9 mouse cellular contexts compared by ENCODE assay signal in genomic region chr8:122517541-122518190, GRCm38 (mm10). TPM values are rescaled to one million over a fixed set of nuclear protein-coding genes. Genes with fewer than 3 reads are reported as not detected.
DNase-seq lines count a peak whose midpoint lies in the region; ATAC-seq and TF ChIP-seq lines count a peak whose summit lies in the region.
"Had no signal": no experiment of that assay in that cellular context is flagged by ENCODE, and none has a peak within 500 bp of the region (broad histone marks: within the 10 kb centered on the region; RNA-seq: fewer than 3 reads in every experiment).

No protein-coding gene starts in this region.

- H3K27ac ChIP-seq in hindbrain, embryonic 11.5 days (ENCODE audit: low read depth, low read length) = peak overlapping the region; percentile 55
- H3K27ac ChIP-seq in hindbrain, embryonic 14.5 days = no peak overlapping the region
- peak overlapping the region; percentile 84 for H3K27ac ChIP-seq in heart, embryonic 15.5 days
- H3K27ac ChIP-seq in midbrain, postnatal 0 days (ENCODE audit: low read depth, low read length) = peak overlapping the region; percentile 26; the same call in 1 of the 2 replicates

- H3K4me3 ChIP-seq in hindbrain, embryonic 11.5 days (ENCODE audit: low read depth, low read length) = no peak overlapping the region
- H3K4me3 ChIP-seq in hindbrain, embryonic 14.5 days (replicated peaks; ENCODE audit: low read length) = no peak overlapping the region
- H3K4me3 ChIP-seq in heart, embryonic 15.5 days = no peak overlapping the region
- no peak overlapping the region for H3K4me3 ChIP-seq in midbrain, postnatal 0 days (ENCODE audit: low read depth, low read length)

- no peak for ATAC-seq in hindbrain, embryonic 11.5 days (ENCODE audit: low FRiP score)
- ATAC-seq in hindbrain, embryonic 14.5 days (ENCODE audit: low FRiP score) = no peak
- ATAC-seq in heart, embryonic 15.5 days (replicated peaks; ENCODE audit: insufficient number of reproducible peaks, insufficient read depth, low FRiP score, low read depth) = peak; percentile 76
- no peak for ATAC-seq in midbrain, postnatal 0 days (ENCODE audit: low FRiP score)
- no peak for ATAC-seq in cerebellum, adult (ENCODE audit: insufficient number of reproducible peaks, low FRiP score, low TSS enrichment)
- ATAC-seq in CD4-positive, CD25-positive, alpha-beta regulatory T cell, adult 4 months = no peak

- H3K4me1 ChIP-seq in hindbrain, embryonic 11.5 days (replicated peaks; ENCODE audit: control insufficient read depth, insufficient read depth, low read length) = 0 out of 2 replicates have a peak, but pooled peaks cover 4% of the 10 kb centered on the region
- peaks cover 10% of the 10 kb centered on the region; the same call in 1 of the 2 replicates for H3K4me1 ChIP-seq in hindbrain, embryonic 14.5 days (replicated peaks; ENCODE audit: control insufficient read depth, insufficient read depth, low read length)
- H3K4me1 ChIP-seq in heart, embryonic 15.5 days (replicated peaks) = peaks cover 55% of the 10 kb centered on the region
- H3K4me1 ChIP-seq in midbrain, postnatal 0 days (ENCODE audit: insufficient read depth, low read length) = no peaks in the 10 kb centered on the region; the same call in 1 of the 2 replicates

- no peaks in the 10 kb centered on the region for H3K9me3 ChIP-seq in hindbrain, embryonic 11.5 days (ENCODE audit: control insufficient read depth, low read length)
- no peaks in the 10 kb centered on the region for H3K9me3 ChIP-seq in hindbrain, embryonic 14.5 days (ENCODE audit: control insufficient read depth, low read length)
- H3K9me3 ChIP-seq in heart, embryonic 15.5 days (replicated peaks) = no peaks in the 10 kb centered on the region
- no peaks in the 10 kb centered on the region for H3K9me3 ChIP-seq in midbrain, postnatal 0 days (ENCODE audit: low read length)

- TF ChIP-seq CTCF in midbrain, postnatal 0 days (IDR thresholded peaks at IDR 0.05) = no peak

- 26% methylated on average over 6 of the region's 6 CpGs for WGBS in hindbrain, embryonic 11.5 days
- WGBS in hindbrain, embryonic 14.5 days = 31% methylated on average over 6 of the region's 6 CpGs
- 29% methylated on average over 6 of the region's 6 CpGs for WGBS in heart, embryonic 15.5 days
- 48% methylated on average over 6 of the region's 6 CpGs for WGBS in midbrain, postnatal 0 days

- peak overlapping the region; percentile 33; the same call in 1 of the 2 replicates for H3K9ac ChIP-seq in hindbrain, embryonic 11.5 days (ENCODE audit: low read depth, low read length)
- H3K9ac ChIP-seq in hindbrain, embryonic 14.5 days = no peak overlapping the region
- H3K9ac ChIP-seq in heart, embryonic 15.5 days = 0 out of 2 replicates have a peak overlapping the region, but pooled peaks have one; percentile 32
- no peak overlapping the region for H3K9ac ChIP-seq in midbrain, postnatal 0 days (replicated peaks; ENCODE audit: low read length, poor library complexity, severe bottlenecking)

- peak; percentile 36 for DNase-seq in hindbrain, embryonic 11.5 days (ENCODE audit: low spot score)
- DNase-seq in hindbrain, embryonic 14.5 days (ENCODE audit: low spot score) = no peak
- DNase-seq in kidney, postnatal 4 days = peak; percentile 54 to 71
- DNase-seq in midbrain, postnatal 0 days (ENCODE audit: low spot score) = no peak
- DNase-seq in layer of hippocampus, adult 18-20 months (ENCODE audit: low spot score in 2 of 2) = no peak

- no peaks in the 10 kb centered on the region for H3K27me3 ChIP-seq in hindbrain, embryonic 11.5 days (ENCODE audit: control insufficient read depth, insufficient read depth, low read length)
- no peaks in the 10 kb centered on the region for H3K27me3 ChIP-seq in hindbrain, embryonic 14.5 days (ENCODE audit: control insufficient read depth, insufficient read depth, low read length)
- no peaks in the 10 kb centered on the region for H3K27me3 ChIP-seq in heart, embryonic 15.5 days
- H3K27me3 ChIP-seq in midbrain, postnatal 0 days (ENCODE audit: insufficient read depth, low read length) = no peaks in the 10 kb centered on the region

- no peaks in the 10 kb centered on the region for H3K36me3 ChIP-seq in hindbrain, embryonic 11.5 days (ENCODE audit: control insufficient read depth, insufficient read depth, low read length)
- no peaks in the 10 kb centered on the region for H3K36me3 ChIP-seq in hindbrain, embryonic 14.5 days (replicated peaks; ENCODE audit: control insufficient read depth, insufficient read depth)
- no peaks in the 10 kb centered on the region for H3K36me3 ChIP-seq in heart, embryonic 15.5 days
- H3K36me3 ChIP-seq in midbrain, postnatal 0 days (ENCODE audit: insufficient read depth, low read length) = no peaks in the 10 kb centered on the region

- H3K4me2 ChIP-seq in hindbrain, embryonic 11.5 days (replicated peaks; ENCODE audit: low read depth, low read length) = no peak overlapping the region
- H3K4me2 ChIP-seq in hindbrain, embryonic 14.5 days (replicated peaks) = no peak overlapping the region
- H3K4me2 ChIP-seq in heart, embryonic 15.5 days = peak overlapping the region; percentile 15; the same call in 1 of the 2 replicates
- H3K4me2 ChIP-seq in midbrain, postnatal 0 days (ENCODE audit: low read depth, low read length, poor library complexity, severe bottlenecking) = no peak overlapping the region

RNA-seq across cellular contexts. Expression of gene Piezo1, which starts 33.5 kb away (rescaled TPM):
- 5.2 and 5.3 TPM in 2 replicates for polyA plus RNA-seq in hindbrain, embryonic 11.5 days (2014; fragmentation: Nextera tagmentation; extraction: Ambion mirVana)
- 3.1 and 3.7 TPM in 2 replicates for polyA plus RNA-seq in hindbrain, embryonic 14.5 days (2014; fragmentation: Nextera tagmentation; extraction: Ambion mirVana)
- 11.5 and 13.9 TPM in 2 replicates for polyA plus RNA-seq in heart, embryonic 15.5 days (2015; fragmentation: Nextera tagmentation; extraction: Ambion mirVana)
- total RNA-seq in midbrain, postnatal 0 days (2014; rRNA removed) = 10.8 and 14.2 TPM in 2 replicates
- polyA plus RNA-seq in midbrain, postnatal 0 days (2015; fragmentation: Nextera tagmentation; extraction: Ambion mirVana) = 1.3 and 1.8 TPM in 2 replicates
- total RNA-seq in layer of hippocampus, adult 18-20 months (2021) = 1 to 10 TPM; 3.2 to 3.5 TPM
- polyA plus RNA-seq in CD4-positive, CD25-positive, alpha-beta regulatory T cell, adult 4 months (2017; shearing (Covaris generic)) = 10 to 100 TPM; 15.3 to 22.7 TPM

RNA-seq across cellular contexts. Expression of gene Ctu2, which starts 41.7 kb away (rescaled TPM):
- 65.6 and 67.5 TPM in 2 replicates for polyA plus RNA-seq in hindbrain, embryonic 11.5 days (2014; fragmentation: Nextera tagmentation; extraction: Ambion mirVana)
- polyA plus RNA-seq in hindbrain, embryonic 14.5 days (2014; fragmentation: Nextera tagmentation; extraction: Ambion mirVana) = 77.8 and 80.2 TPM in 2 replicates
- 23.0 and 25.6 TPM in 2 replicates for polyA plus RNA-seq in heart, embryonic 15.5 days (2015; fragmentation: Nextera tagmentation; extraction: Ambion mirVana)
- 37.7 and 52.6 TPM in 2 replicates for total RNA-seq in midbrain, postnatal 0 days (2014; rRNA removed)
- 95.0 and 99.5 TPM in 2 replicates for polyA plus RNA-seq in midbrain, postnatal 0 days (2015; fragmentation: Nextera tagmentation; extraction: Ambion mirVana)
- 10 to 100 TPM; 21.1 to 22.3 TPM for total RNA-seq in layer of hippocampus, adult 18-20 months (2021)
- 10 to 100 TPM; 11.5 to 16.9 TPM for polyA plus RNA-seq in CD4-positive, CD25-positive, alpha-beta regulatory T cell, adult 4 months (2017; shearing (Covaris generic))

RNA-seq across cellular contexts. Expression of gene Rnf166, which starts 41.8 kb away (rescaled TPM):
- 24.2 and 27.6 TPM in 2 replicates for polyA plus RNA-seq in hindbrain, embryonic 11.5 days (2014; fragmentation: Nextera tagmentation; extraction: Ambion mirVana)
- 31.6 and 32.6 TPM in 2 replicates for polyA plus RNA-seq in hindbrain, embryonic 14.5 days (2014; fragmentation: Nextera tagmentation; extraction: Ambion mirVana)
- polyA plus RNA-seq in heart, embryonic 15.5 days (2015; fragmentation: Nextera tagmentation; extraction: Ambion mirVana) = 37.0 and 44.4 TPM in 2 replicates
- total RNA-seq in midbrain, postnatal 0 days (2014; rRNA removed) = 26.4 and 40.8 TPM in 2 replicates
- polyA plus RNA-seq in midbrain, postnatal 0 days (2015; fragmentation: Nextera tagmentation; extraction: Ambion mirVana) = 25.1 and 26.5 TPM in 2 replicates
- 10 to 100 TPM; 40.3 to 45.5 TPM for total RNA-seq in layer of hippocampus, adult 18-20 months (2021)
- 10 to 100 TPM; 27.3 to 31.0 TPM for polyA plus RNA-seq in CD4-positive, CD25-positive, alpha-beta regulatory T cell, adult 4 months (2017; shearing (Covaris generic))

RNA-seq across cellular contexts. Expression of gene Cdt1, which starts 50.1 kb away (rescaled TPM):
- 19.8 and 21.3 TPM in 2 replicates for polyA plus RNA-seq in hindbrain, embryonic 11.5 days (2014; fragmentation: Nextera tagmentation; extraction: Ambion mirVana)
- 6.2 and 8.1 TPM in 2 replicates for polyA plus RNA-seq in hindbrain, embryonic 14.5 days (2014; fragmentation: Nextera tagmentation; extraction: Ambion mirVana)
- polyA plus RNA-seq in heart, embryonic 15.5 days (2015; fragmentation: Nextera tagmentation; extraction: Ambion mirVana) = 24.5 and 28.4 TPM in 2 replicates
- total RNA-seq in midbrain, postnatal 0 days (2014; rRNA removed) = 9.2 and 15.6 TPM in 2 replicates
- 6.4 TPM in 2 replicates for polyA plus RNA-seq in midbrain, postnatal 0 days (2015; fragmentation: Nextera tagmentation; extraction: Ambion mirVana)
- total RNA-seq in layer of hippocampus, adult 18-20 months (2021) = 1 to 10 TPM; 1.2 to 1.8 TPM
- polyA plus RNA-seq in CD4-positive, CD25-positive, alpha-beta regulatory T cell, adult 4 months (2017; shearing (Covaris generic)) = 10 to 100 TPM in 1 of 2 experiments, 1 to 10 TPM in 1; 8.2 to 12.6 TPM

RNA-seq across cellular contexts. Expression of gene Snai3, which starts 57.1 kb away (rescaled TPM):
- not detected in 2 replicates for polyA plus RNA-seq in hindbrain, embryonic 11.5 days (2014; fragmentation: Nextera tagmentation; extraction: Ambion mirVana)
- polyA plus RNA-seq in hindbrain, embryonic 14.5 days (2014; fragmentation: Nextera tagmentation; extraction: Ambion mirVana) = not detected in 2 replicates
- polyA plus RNA-seq in heart, embryonic 15.5 days (2015; fragmentation: Nextera tagmentation; extraction: Ambion mirVana) = 2.0 and 2.5 TPM in 2 replicates
- total RNA-seq in midbrain, postnatal 0 days (2014; rRNA removed) = not detected in 2 replicates
- polyA plus RNA-seq in midbrain, postnatal 0 days (2015; fragmentation: Nextera tagmentation; extraction: Ambion mirVana) = not detected in 2 replicates
- total RNA-seq in layer of hippocampus, adult 18-20 months (2021) = not detected
- 1 to 10 TPM; 2.6 to 5.2 TPM for polyA plus RNA-seq in CD4-positive, CD25-positive, alpha-beta regulatory T cell, adult 4 months (2017; shearing (Covaris generic))
- total RNA-seq: hematopoietic stem cell, adult 5-6 weeks had no signal

Comparison
In these comparisons a context has a peak if more than half of its experiments do, and no peak if none do; other contexts are left out.
1. DNase-seq: peak in hindbrain, embryonic 11.5 days (single experiment) and kidney, postnatal 4 days (2 of 2); none in hindbrain, embryonic 14.5 days (single experiment), midbrain, postnatal 0 days (single experiment) and layer of hippocampus, adult 18-20 months (0 of 2).
2. H3K9ac ChIP-seq: peak in hindbrain, embryonic 11.5 days (single experiment) and heart, embryonic 15.5 days (single experiment); none in hindbrain, embryonic 14.5 days (single experiment) and midbrain, postnatal 0 days (single experiment).